Mouse (Mus musculus) stomach, embryonic 14.5 days (tissue): Measurements from ENCODE around the gene Cnppd1. TPM values are rescaled to one million over a fixed set of nuclear protein-coding genes. Genes with fewer than 3 reads are reported as not detected.

ENCODE experiments used
- polyA plus RNA-seq: library from polyadenylated mRNA; unstranded; fragments of >200 nt; fragmentation: Nextera tagmentation; extraction: Ambion mirVana; gene quantifications from 2 replicates; pipeline ENCODE4 v1.2.1, GENCODE M21; 2014

Cnppd1 gene
- polyA plus RNA-seq, 1 experiment from 2014 or later = 37.1 TPM

Other genes starting within 250 kb of the Cnppd1 start
- gene Cryba2, start 249.6 kb downstream of the Cnppd1 start, polyA plus RNA-seq = 0.36 and 0.38 TPM in 2 replicates
- not detected in 2 replicates for gene Cfap65, start 207.1 kb downstream of the Cnppd1 start, polyA plus RNA-seq
- 29.2 and 30.2 TPM in 2 replicates for gene Ihh, start 191.0 kb downstream of the Cnppd1 start, polyA plus RNA-seq
- gene Nhej1, start 17.5 kb downstream of the Cnppd1 start, polyA plus RNA-seq = 7.2 and 9.7 TPM in 2 replicates
- gene Slc23a3, start 8.8 kb downstream of the Cnppd1 start, polyA plus RNA-seq = 0.42 and 0.91 TPM in 2 replicates
- gene Retreg2, start 67 bp upstream of the Cnppd1 start, polyA plus RNA-seq = 47.7 and 51.8 TPM in 2 replicates
- gene Zfand2b, start 25.9 kb upstream of the Cnppd1 start, polyA plus RNA-seq = 41.0 and 43.4 TPM in 2 replicates
- gene Abcb6, start 37.7 kb upstream of the Cnppd1 start, polyA plus RNA-seq = 12.9 and 19.4 TPM in 2 replicates
- gene Ankzf1, start 49.4 kb upstream of the Cnppd1 start, polyA plus RNA-seq = 22.1 and 23.0 TPM in 2 replicates
- gene Atg9a, start 49.5 kb upstream of the Cnppd1 start, polyA plus RNA-seq = 23.2 and 27.2 TPM in 2 replicates
- 22.4 and 29.6 TPM in 2 replicates for gene Glb1l, start 68.1 kb upstream of the Cnppd1 start, polyA plus RNA-seq
- gene Stk16, start 68.1 kb upstream of the Cnppd1 start, polyA plus RNA-seq = 123 TPM in 2 replicates
- 59.9 and 69.1 TPM in 2 replicates for gene Tuba4a, start 77.2 kb upstream of the Cnppd1 start, polyA plus RNA-seq
- not detected in 2 replicates for gene A630095N17Rik, start 89.4 kb upstream of the Cnppd1 start, polyA plus RNA-seq
- gene Dnajb2, start 93.7 kb upstream of the Cnppd1 start, polyA plus RNA-seq = 14.3 and 14.4 TPM in 2 replicates
- gene Ptprn, start 121.8 kb upstream of the Cnppd1 start, polyA plus RNA-seq = 2.4 and 2.9 TPM in 2 replicates
- gene Resp18, start 135.7 kb upstream of the Cnppd1 start, polyA plus RNA-seq = 8.1 and 9.8 TPM in 2 replicates
- 126 and 127 TPM in 2 replicates for gene Dnpep, start 175.3 kb upstream of the Cnppd1 start, polyA plus RNA-seq
- 43.7 and 51.0 TPM in 2 replicates for gene Des, start 217.6 kb upstream of the Cnppd1 start, polyA plus RNA-seq
- 53.8 and 54.9 TPM in 2 replicates for gene Speg, start 232.6 kb upstream of the Cnppd1 start, polyA plus RNA-seq